Mouse (Mus musculus): Measurements from ENCODE around the gene Hoxb6. TPM values are rescaled to one million over a fixed set of nuclear protein-coding genes. Genes with fewer than 3 reads are reported as not detected.

Hoxb6 gene
- total RNA-seq, 2 experiments from 2014 or later = 0.43 to 0.75 TPM

GRCm38 (mm10) chr11:96342576-96342930 is 50.3 kb downstream of the Hoxb6 start:
- DNase-seq = no peak
- intact Hi-C loops (cut with DNase I; ENCODE audit: low total_unique reads) = no loop called here

DNA sequence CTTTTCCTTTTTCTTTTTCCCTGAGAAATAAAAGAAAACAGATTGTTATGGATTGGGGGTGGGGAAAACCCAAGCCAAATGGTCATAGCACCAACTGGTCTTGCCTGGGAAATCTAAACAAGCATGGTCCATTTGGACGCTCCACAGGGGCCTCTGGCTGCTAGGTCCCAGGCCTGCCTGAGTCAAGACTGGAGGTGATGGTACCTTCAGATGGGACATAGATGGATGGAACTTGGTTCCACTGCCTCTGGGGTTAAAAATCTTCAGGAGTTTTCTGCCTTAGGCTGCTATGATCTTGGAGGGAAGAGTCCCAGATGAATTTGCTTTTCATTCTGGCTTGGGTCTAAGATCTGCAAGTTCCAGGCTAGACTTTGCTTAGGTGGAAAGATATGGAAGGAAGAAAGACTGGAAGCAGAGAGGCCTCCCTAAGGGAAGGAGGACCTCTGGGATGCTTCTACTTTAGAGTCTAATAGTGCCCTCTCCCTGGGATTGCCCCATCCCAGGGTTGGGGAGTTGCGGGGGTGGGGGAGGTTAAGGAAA is 51.0 kb downstream of the Hoxb6 start:
- intact Hi-C loops (cut with DNase I; ENCODE audit: low total_unique reads) = no loop called here
- DNase-seq = no peak

DNA sequence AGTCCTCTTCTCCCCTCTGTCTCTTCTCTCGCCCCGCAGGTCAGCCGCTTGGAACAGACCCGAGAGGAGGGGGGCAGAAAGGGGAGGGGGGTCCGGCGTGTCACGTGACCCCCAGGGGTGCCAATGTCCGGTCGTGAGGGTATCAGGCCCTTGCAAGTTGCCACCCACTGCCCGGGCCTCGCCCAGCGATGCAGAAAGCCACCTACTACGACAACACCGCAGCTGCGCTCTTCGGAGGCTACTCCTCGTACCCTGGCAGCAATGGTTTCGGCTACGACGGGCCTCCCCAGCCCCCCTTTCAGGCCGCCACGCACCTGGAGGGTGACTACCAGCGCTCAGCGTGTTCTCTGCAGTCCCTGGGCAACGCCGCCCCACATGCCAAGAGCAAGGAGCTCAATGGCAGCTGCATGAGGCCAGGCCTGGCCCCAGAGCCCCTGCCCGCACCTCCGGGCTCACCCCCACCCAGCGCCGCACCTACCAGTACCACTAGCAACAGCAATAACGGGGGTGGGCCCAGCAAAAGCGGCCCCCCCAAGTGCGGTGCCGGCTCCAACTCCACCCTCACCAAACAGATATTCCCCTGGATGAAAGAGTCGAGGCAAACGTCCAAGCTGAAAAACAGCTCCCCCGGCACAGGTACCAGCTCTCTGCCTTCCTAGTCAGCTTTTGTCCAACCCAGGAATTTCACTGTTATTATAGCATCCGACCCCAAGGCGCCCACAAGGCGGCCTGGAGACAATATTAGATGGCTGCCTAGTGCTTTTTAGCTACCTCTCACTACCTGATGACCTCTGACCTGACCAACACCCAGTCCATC is 52.0 kb downstream of the Hoxb6 start:
- intact Hi-C loops (cut with DNase I; ENCODE audit: low total_unique reads) = no loop called here

GRCm38 (mm10) chr11:96344878-96345159 is 52.5 kb downstream of the Hoxb6 start:
- no peak for DNase-seq
- intact Hi-C loops (cut with DNase I; ENCODE audit: low total_unique reads) = no loop called here

More for the DNA sequence above, 52.0 kb downstream of the Hoxb6 start:
- no peak for DNase-seq

- intact Hi-C loops (cut with DNase I; ENCODE audit: low total_unique reads) = no loop called here
- DNase-seq = no peak
Measured at GRCm38 (mm10) chr11:96345220-96345892, 53.1 kb downstream of the Hoxb6 start.

- DNase-seq = no peak
- intact Hi-C loops (cut with DNase I; ENCODE audit: low total_unique reads) = no loop called here
Measured at GRCm38 (mm10) chr11:96345893-96346806, 53.9 kb downstream of the Hoxb6 start.

DNA sequence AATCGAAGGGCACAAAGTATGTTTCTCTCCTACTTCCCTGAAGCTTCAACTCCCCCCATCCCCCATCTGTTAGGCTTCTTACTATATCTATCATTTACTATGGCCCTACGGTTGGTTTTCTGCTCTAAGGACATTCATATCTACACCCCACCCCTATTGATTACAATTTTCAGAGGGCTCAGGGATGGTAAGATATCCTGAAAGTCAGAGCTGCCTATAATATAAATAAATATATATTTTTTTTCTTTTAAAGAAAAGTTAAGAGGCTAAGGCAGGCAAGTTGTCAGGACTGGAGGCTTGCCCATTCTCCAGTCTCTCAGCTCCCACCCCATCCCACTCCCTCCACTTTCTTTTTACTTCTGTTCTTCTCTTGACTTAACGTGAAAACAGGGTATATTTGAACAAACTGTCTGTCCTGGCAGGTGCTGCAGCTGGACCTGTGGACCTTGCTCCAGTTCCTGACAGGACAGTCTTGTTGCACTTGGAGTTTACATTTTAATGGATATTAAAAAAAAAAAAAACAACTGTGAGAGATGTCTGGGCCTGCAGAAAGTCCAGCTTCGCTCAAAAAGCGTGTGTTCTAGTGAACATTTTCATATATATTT is 54.7 kb downstream of the Hoxb6 start:
- DNase-seq = no peak
- intact Hi-C loops (cut with DNase I; ENCODE audit: low total_unique reads) = no loop called here

DNA sequence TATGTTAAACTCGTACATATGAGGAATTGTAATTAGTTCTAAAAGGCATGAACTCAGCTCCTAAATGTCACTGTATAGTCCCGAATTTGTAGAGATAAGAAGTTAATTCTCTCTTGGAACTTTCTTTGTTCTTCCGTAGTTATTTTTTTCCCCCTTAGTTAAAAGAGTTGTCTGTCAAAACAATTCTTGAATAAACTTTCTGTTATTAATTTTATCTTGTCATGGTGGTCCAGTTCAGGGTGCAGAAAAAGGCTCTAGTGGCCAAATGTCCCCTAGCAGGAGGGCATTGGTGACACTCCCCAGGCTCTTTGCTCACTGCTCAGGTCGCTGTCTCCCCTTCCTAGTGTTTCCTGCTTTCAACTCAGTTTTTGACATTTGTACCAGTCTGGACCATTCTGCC is 55.4 kb downstream of the Hoxb6 start:
- DNase-seq = no peak
- intact Hi-C loops (cut with DNase I; ENCODE audit: low total_unique reads) = no loop called here

- DNase-seq = no peak
- intact Hi-C loops (cut with DNase I; ENCODE audit: low total_unique reads) = no loop called here
Measured at GRCm38 (mm10) chr11:96348141-96348928, 56.1 kb downstream of the Hoxb6 start.

DNA sequence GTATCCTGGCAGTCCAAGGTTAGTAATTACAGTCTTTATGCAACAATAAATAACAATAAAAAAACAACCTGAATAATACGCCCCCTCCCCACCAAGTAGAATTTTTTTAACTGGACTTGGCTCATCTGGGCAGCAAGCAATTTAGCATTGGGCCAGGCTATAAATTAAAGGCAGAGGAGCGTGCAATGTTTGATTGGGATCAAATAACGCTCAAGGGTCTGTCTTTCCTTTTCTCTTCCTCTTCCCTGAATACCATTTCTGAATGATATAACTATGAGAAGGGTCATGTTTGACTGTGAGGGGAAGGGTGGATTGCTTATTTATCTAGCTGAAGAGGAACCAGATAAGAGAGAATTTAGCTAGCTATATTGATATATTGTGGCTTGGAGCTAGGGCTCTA is 56.7 kb downstream of the Hoxb6 start:
- no peak for DNase-seq
- intact Hi-C loops (cut with DNase I; ENCODE audit: low total_unique reads) = no loop called here

DNA sequence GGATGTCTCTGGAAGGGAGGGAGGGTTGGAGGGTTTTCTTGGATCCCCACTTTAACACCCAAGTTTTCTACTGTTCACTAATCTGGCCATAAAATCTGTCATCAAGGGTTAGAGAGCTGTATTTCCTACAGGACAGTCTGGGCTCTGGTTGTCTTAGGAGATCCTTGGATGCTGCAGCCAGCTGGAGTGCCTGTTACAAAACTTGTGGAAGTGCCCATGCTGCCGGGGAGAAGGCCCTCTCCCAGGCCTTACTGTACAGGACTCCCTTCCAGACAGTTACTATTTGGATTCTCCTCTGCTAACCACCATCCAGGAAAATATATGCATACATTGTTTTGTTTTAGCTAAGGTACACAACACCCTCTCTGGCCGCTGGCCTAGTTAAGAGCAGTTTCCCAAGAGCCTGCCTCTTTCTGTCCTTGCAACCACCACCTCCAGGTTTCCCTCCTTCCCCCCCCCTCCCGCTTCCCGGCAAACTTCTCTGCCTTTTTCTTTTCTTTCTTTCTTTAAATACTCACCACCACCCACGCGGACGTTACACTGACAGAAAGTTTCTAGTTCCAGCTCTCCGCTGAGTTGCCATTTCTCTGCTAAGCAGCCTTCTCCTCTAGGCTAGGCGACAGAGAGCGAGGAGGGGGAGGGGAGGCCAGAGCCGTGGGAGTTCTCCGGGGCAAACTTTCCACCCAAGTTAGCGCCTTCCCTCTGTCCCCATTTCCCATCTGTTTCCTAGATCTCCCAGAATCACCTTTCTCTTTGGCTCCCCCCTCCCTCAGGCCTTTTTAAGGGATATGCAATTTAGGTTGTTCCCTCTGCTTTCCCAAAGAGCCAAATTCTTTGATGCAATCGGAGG is 57.4 kb downstream of the Hoxb6 start:
- intact Hi-C loops (cut with DNase I; ENCODE audit: low total_unique reads) = no loop called here
- DNase-seq = no peak

- no peak for DNase-seq
- intact Hi-C loops (cut with DNase I; ENCODE audit: low total_unique reads) = no loop called here
Measured at GRCm38 (mm10) chr11:96350341-96350624, 58.0 kb downstream of the Hoxb6 start, which contains the start of gene Hoxb2. Hoxb2 (plus strand) TSS chr11:96350525.

DNA sequence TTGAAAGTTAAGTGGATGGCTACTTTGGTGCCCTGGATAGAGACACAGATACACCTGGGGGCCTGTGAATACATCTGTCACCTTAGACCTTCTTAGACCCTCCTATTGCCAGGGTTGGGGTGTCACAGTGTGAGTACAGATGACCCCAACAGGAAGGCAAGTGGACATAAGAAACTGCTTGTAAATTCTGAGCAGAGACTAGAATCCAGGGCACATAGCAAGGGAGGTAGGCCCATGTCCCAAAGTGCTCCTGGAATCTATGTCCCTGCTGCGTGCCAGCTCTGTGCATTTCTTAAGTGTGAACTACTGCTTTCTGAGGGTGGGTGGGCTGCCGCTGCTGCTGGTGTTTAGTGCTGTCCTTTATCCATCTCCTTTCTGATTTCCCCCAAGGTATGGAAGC is 58.5 kb downstream of the Hoxb6 start:
- no peak for DNase-seq
- intact Hi-C loops (cut with DNase I; ENCODE audit: low total_unique reads) = no loop called here

Small RNA genes lying within 50 kb of the gene (microRNA-seq; reads per million reads assigned to microRNA genes)
- gene Mir10a (3,662 to 4,214 reads per million in 2 experiments), gene Mir196a-1 (4.1 to 8.5 reads per million in 2 experiments)

Other genes starting within 250 kb of the Hoxb6 start
- 10 to 100 TPM; 17.6 to 19.9 TPM for gene Ube2z, start 227.1 kb upstream of the Hoxb6 start, total RNA-seq (2021)
- 1,000 to 10,000 TPM; 1,272 to 1,516 TPM for gene Atp5g1, start 216.8 kb upstream of the Hoxb6 start, total RNA-seq (2021)
- gene Calcoco2, start 180.5 kb upstream of the Hoxb6 start, total RNA-seq (2021) = not detected
- not detected for gene Ttll6, start 158.7 kb upstream of the Hoxb6 start, total RNA-seq (2021)
- gene Hoxb13, start 98.2 kb upstream of the Hoxb6 start, total RNA-seq (2021) = not detected
- gene Hoxb9, start 21.0 kb upstream of the Hoxb6 start, total RNA-seq (2021) = under 1 TPM; 0.49 to 0.59 TPM
- under 1 TPM; 0.71 to 0.74 TPM for gene Hoxb8, start 10.6 kb upstream of the Hoxb6 start, total RNA-seq (2021)
- 1 to 10 TPM; 1.5 to 1.6 TPM for gene Hoxb7, start 5.9 kb upstream of the Hoxb6 start, total RNA-seq (2021)
- under 1 TPM; 0.90 to 0.91 TPM for gene Hoxb5, start 10.9 kb downstream of the Hoxb6 start, total RNA-seq (2021)
- gene Hoxb4, start 25.8 kb downstream of the Hoxb6 start, total RNA-seq (2021) = under 1 TPM; 0.51 to 0.53 TPM
- under 1 TPM; 0.66 to 0.80 TPM for gene Hoxb3, start 30.9 kb downstream of the Hoxb6 start, total RNA-seq (2021)
- gene Hoxb2, start 58.0 kb downstream of the Hoxb6 start, total RNA-seq (2021) = 1 to 10 TPM in 1 of 2 experiments, under 1 TPM in 1; 0.51 to 1.1 TPM
- gene Hoxb1, start 73.3 kb downstream of the Hoxb6 start, total RNA-seq (2021) = not detected
- under 1 TPM in 1 of 2 experiments, not detected in 1; 0.20 TPM for gene Skap1, start 172.1 kb downstream of the Hoxb6 start, total RNA-seq (2021)

All from gastrocnemius, postnatal 14 days (tissue).